Mouse (Mus musculus) myocyte (in vitro differentiated cells): ENCODE data around the gene Ttll13.

ENCODE experiments used
- E2F4 ChIP-seq: IDR thresholded peaks from one replicate; pipeline ENCODE4 v1.6.1; 2011; ENCODE audit warnings: mild to moderate bottlenecking, control low read depth, moderate library complexity; ENCODE audit not compliant: insufficient read depth
- MAX ChIP-seq: IDR thresholded peaks from one replicate; pipeline ENCODE4 v1.6.1; 2011; ENCODE audit warnings: low read depth, mild to moderate bottlenecking, control low read depth
- MYOG ChIP-seq, 3 experiments: IDR thresholded peaks; one replicate each; pipeline ENCODE4 v1.6.1; 2011; ENCODE audit warnings: control low read depth in 2 of 3, low read depth in 2 of 3, mild to moderate bottlenecking in 2 of 3; ENCODE audit not compliant: insufficient read length in 2 of 3, control insufficient read depth in 1 of 3, insufficient read depth in 1 of 3
- POLR2A ChIP-seq: IDR thresholded peaks from one replicate; pipeline ENCODE4 v1.6.1; 2011; ENCODE audit warnings: low read depth, mild to moderate bottlenecking, control low read depth, moderate library complexity; ENCODE audit not compliant: insufficient read length
- POLR2AphosphoS2 ChIP-seq: IDR thresholded peaks from one replicate; pipeline ENCODE4 v1.6.1; 2011; ENCODE audit warnings: low read depth, control low read depth; ENCODE audit not compliant: insufficient read length
- TCF12 ChIP-seq: IDR thresholded peaks from one replicate; pipeline ENCODE4 v1.6.1; 2011; ENCODE audit warnings: mild to moderate bottlenecking, control low read depth; ENCODE audit not compliant: poor library complexity, insufficient read depth, severe bottlenecking
- USF1 ChIP-seq: IDR thresholded peaks from one replicate; pipeline ENCODE4 v1.6.1; 2011; ENCODE audit warnings: low read depth, mild to moderate bottlenecking, control low read depth, moderate library complexity

DNA sequence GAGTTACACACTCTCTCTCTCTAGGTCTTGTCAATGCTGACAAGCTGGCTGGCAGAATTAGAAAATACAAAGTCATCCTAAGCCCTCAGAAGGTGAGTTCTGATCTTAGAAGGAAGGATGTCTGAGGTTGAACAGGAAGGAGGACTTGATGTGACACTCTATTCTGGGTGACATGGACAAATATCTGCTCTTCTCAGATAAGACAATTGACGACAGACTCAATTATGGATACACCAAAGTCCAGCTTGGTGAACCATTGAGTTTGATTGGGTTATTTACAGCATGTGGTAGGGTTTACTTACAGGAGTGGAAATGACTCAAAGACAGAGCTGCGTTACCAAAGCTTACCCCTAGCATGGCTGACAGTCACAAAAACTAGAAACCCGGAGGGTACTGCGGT is 30.2 kb downstream of the Ttll13 start:
- TF ChIP-seq MYOG (IDR thresholded peaks at IDR 0.05; ENCODE audit: control insufficient read depth in 1 of 3, insufficient read depth in 1 of 3, insufficient read length in 2 of 3, low read depth in 2 of 3) = no peak
- TF ChIP-seq POLR2AphosphoS2 = no peak
- TF ChIP-seq POLR2A = no peak
- no peak for TF ChIP-seq TCF12
- TF ChIP-seq USF1 = no peak
- TF ChIP-seq MAX = no peak
- TF ChIP-seq E2F4 = no peak
